Mouse (Mus musculus): Measurements from ENCODE around the gene Stxbp6. TPM values are rescaled to one million over a fixed set of nuclear protein-coding genes. Genes with fewer than 3 reads are reported as not detected.

Gene Stxbp6
- polyA plus RNA-seq, 1 experiment, result 8.4 TPM

DNA sequence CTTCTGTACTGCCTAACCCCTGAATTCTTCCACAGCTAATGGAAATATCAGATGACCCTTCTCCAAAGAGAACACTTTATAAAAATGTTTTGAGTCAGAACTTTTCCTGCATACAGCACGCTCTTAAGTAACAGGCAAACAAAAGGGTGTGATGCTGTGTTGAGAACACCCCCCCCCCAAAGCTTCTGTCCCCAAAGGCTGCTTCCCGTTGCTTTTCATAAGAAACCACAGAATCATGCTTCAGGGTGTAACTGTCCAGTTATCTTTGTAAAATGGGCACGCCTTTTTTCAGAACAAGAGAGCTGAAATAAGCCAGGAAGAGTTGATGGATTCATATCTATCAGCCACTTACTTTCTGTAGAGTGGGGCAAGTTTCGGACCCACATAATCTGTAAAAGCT, 134.2 kb downstream of the Stxbp6 start:
- no peaks in the 10 kb centered on the region for H3K36me3 ChIP-seq (ENCODE audit: control insufficient read depth, insufficient read depth, low read length, poor library complexity, severe bottlenecking)
- no peaks in the 10 kb centered on the region for H3K27me3 ChIP-seq (ENCODE audit: control insufficient read depth, insufficient read depth, low read length, poor library complexity, severe bottlenecking)
- H3K27ac ChIP-seq (ENCODE audit: insufficient read depth, low read length), result no peak overlapping the region
- no peaks in the 10 kb centered on the region for H3K9me3 ChIP-seq (replicated peaks; ENCODE audit: control insufficient read depth, insufficient read depth, low read length, poor library complexity, severe bottlenecking)
- TF ChIP-seq POLR2A (IDR thresholded peaks at IDR 0.05; ENCODE audit: insufficient read depth, low read length) (no peak), CTCF (IDR thresholded peaks at IDR 0.05; ENCODE audit: low read depth, low read length) (no peak), EP300 (IDR thresholded peaks at IDR 0.05; ENCODE audit: insufficient read depth, low read depth, low read length) (no peak)
- no peak overlapping the region for H3K4me3 ChIP-seq (ENCODE audit: low read depth, low read length)
- H3K4me1 ChIP-seq (ENCODE audit: control insufficient read depth, insufficient read depth, low read length), result no peaks in the 10 kb centered on the region
- no peak overlapping the region for H3K9ac ChIP-seq (ENCODE audit: low read depth, poor library complexity, severe bottlenecking)

GRCm38 (mm10) chr12:44939106-44939505, 135.4 kb downstream of the Stxbp6 start:
- H3K4me3 ChIP-seq (ENCODE audit: low read depth, low read length), result no peak overlapping the region
- H3K27me3 ChIP-seq (ENCODE audit: control insufficient read depth, insufficient read depth, low read length, poor library complexity, severe bottlenecking), result no peaks in the 10 kb centered on the region
- no peaks in the 10 kb centered on the region for H3K9me3 ChIP-seq (replicated peaks; ENCODE audit: control insufficient read depth, insufficient read depth, low read length, poor library complexity, severe bottlenecking)
- H3K4me1 ChIP-seq (ENCODE audit: control insufficient read depth, insufficient read depth, low read length), result no peaks in the 10 kb centered on the region
- TF ChIP-seq CTCF (IDR thresholded peaks at IDR 0.05; ENCODE audit: low read depth, low read length) (no peak), EP300 (IDR thresholded peaks at IDR 0.05; ENCODE audit: insufficient read depth, low read depth, low read length) (no peak)
- H3K36me3 ChIP-seq (ENCODE audit: control insufficient read depth, insufficient read depth, low read length, poor library complexity, severe bottlenecking), result no peaks in the 10 kb centered on the region
- no peak overlapping the region for H3K27ac ChIP-seq (ENCODE audit: insufficient read depth, low read length)
- no peak overlapping the region for H3K9ac ChIP-seq (ENCODE audit: low read depth, poor library complexity, severe bottlenecking)

GRCm38 (mm10) chr12:44932954-44933353, 141.6 kb downstream of the Stxbp6 start:
- H3K36me3 ChIP-seq (ENCODE audit: control insufficient read depth, insufficient read depth, low read length, poor library complexity, severe bottlenecking), result no peaks in the 10 kb centered on the region
- no peaks in the 10 kb centered on the region for H3K27me3 ChIP-seq (ENCODE audit: control insufficient read depth, insufficient read depth, low read length, poor library complexity, severe bottlenecking)
- H3K27ac ChIP-seq (ENCODE audit: insufficient read depth, low read length), result no peak overlapping the region
- no peaks in the 10 kb centered on the region for H3K4me1 ChIP-seq (ENCODE audit: control insufficient read depth, insufficient read depth, low read length)
- no peak for TF ChIP-seq CTCF (IDR thresholded peaks at IDR 0.05; ENCODE audit: low read depth, low read length)
- no peak for TF ChIP-seq POLR2A (IDR thresholded peaks at IDR 0.05; ENCODE audit: insufficient read depth, low read length)
- TF ChIP-seq EP300 (IDR thresholded peaks at IDR 0.05; ENCODE audit: insufficient read depth, low read depth, low read length), result no peak
- H3K9ac ChIP-seq (ENCODE audit: low read depth, poor library complexity, severe bottlenecking), result no peak overlapping the region
- H3K9me3 ChIP-seq (replicated peaks; ENCODE audit: control insufficient read depth, insufficient read depth, low read length, poor library complexity, severe bottlenecking), result no peaks in the 10 kb centered on the region
- H3K4me3 ChIP-seq (ENCODE audit: low read depth, low read length), result no peak overlapping the region

- H3K4me1 ChIP-seq (ENCODE audit: control insufficient read depth, insufficient read depth, low read length), result no peaks in the 10 kb centered on the region
- no peak overlapping the region for H3K4me3 ChIP-seq (ENCODE audit: low read depth, low read length)
- H3K36me3 ChIP-seq (ENCODE audit: control insufficient read depth, insufficient read depth, low read length, poor library complexity, severe bottlenecking), result no peaks in the 10 kb centered on the region
- H3K27me3 ChIP-seq (ENCODE audit: control insufficient read depth, insufficient read depth, low read length, poor library complexity, severe bottlenecking), result no peaks in the 10 kb centered on the region
- H3K9ac ChIP-seq (ENCODE audit: low read depth, poor library complexity, severe bottlenecking), result no peak overlapping the region
- no peaks in the 10 kb centered on the region for H3K9me3 ChIP-seq (replicated peaks; ENCODE audit: control insufficient read depth, insufficient read depth, low read length, poor library complexity, severe bottlenecking)
- no peak for TF ChIP-seq POLR2A (IDR thresholded peaks at IDR 0.05; ENCODE audit: insufficient read depth, low read length)
- no peak for TF ChIP-seq EP300 (IDR thresholded peaks at IDR 0.05; ENCODE audit: insufficient read depth, low read depth, low read length)
- no peak for TF ChIP-seq CTCF (IDR thresholded peaks at IDR 0.05; ENCODE audit: low read depth, low read length)
- no peak overlapping the region for H3K27ac ChIP-seq (ENCODE audit: insufficient read depth, low read length)
Measured at GRCm38 (mm10) chr12:44931716-44932115, 142.8 kb downstream of the Stxbp6 start.

GRCm38 (mm10) chr12:44928456-44928855, 146.1 kb downstream of the Stxbp6 start:
- Histone ChIP-seq H3K4me3 (ENCODE audit: low read depth, low read length) (no peak overlapping the region), H3K36me3 (ENCODE audit: control insufficient read depth, insufficient read depth, low read length, poor library complexity, severe bottlenecking) (no peaks in the 10 kb centered on the region), H3K4me1 (ENCODE audit: control insufficient read depth, insufficient read depth, low read length) (no peaks in the 10 kb centered on the region), H3K9me3 (replicated peaks; ENCODE audit: control insufficient read depth, insufficient read depth, low read length, poor library complexity, severe bottlenecking) (no peaks in the 10 kb centered on the region), H3K27me3 (ENCODE audit: control insufficient read depth, insufficient read depth, low read length, poor library complexity, severe bottlenecking) (no peaks in the 10 kb centered on the region), H3K9ac (ENCODE audit: low read depth, poor library complexity, severe bottlenecking) (no peak overlapping the region), H3K27ac (ENCODE audit: insufficient read depth, low read length) (no peak overlapping the region)
- TF ChIP-seq CTCF (IDR thresholded peaks at IDR 0.05; ENCODE audit: low read depth, low read length) (no peak), POLR2A (IDR thresholded peaks at IDR 0.05; ENCODE audit: insufficient read depth, low read length) (no peak), EP300 (IDR thresholded peaks at IDR 0.05; ENCODE audit: insufficient read depth, low read depth, low read length) (no peak)

DNA sequence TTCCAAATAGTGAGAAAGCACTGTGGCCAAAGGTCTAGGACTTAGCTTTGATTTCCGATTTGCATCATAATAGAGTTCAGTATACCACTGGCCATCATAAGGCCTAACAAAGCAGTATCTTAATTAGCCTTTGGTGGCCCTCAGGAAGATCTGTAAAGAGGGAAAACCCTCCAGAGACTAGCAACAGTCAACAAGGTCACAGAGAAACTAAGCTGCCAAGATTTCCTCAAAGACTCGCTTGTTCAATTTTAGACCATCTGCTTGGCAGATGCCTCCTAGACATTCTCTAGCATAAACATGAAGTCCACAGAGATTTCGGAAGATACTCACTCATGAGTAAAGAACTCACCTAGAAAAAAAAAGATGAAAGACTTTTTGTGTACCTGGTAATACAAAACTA, 148.6 kb downstream of the Stxbp6 start:
- H3K27ac ChIP-seq (ENCODE audit: insufficient read depth, low read length), result no peak overlapping the region
- no peaks in the 10 kb centered on the region for H3K36me3 ChIP-seq (ENCODE audit: control insufficient read depth, insufficient read depth, low read length, poor library complexity, severe bottlenecking)
- H3K9me3 ChIP-seq (replicated peaks; ENCODE audit: control insufficient read depth, insufficient read depth, low read length, poor library complexity, severe bottlenecking), result no peaks in the 10 kb centered on the region
- no peak overlapping the region for H3K9ac ChIP-seq (ENCODE audit: low read depth, poor library complexity, severe bottlenecking)
- no peaks in the 10 kb centered on the region for H3K4me1 ChIP-seq (ENCODE audit: control insufficient read depth, insufficient read depth, low read length)
- TF ChIP-seq POLR2A (IDR thresholded peaks at IDR 0.05; ENCODE audit: insufficient read depth, low read length) (no peak), EP300 (IDR thresholded peaks at IDR 0.05; ENCODE audit: insufficient read depth, low read depth, low read length) (no peak), CTCF (IDR thresholded peaks at IDR 0.05; ENCODE audit: low read depth, low read length) (no peak)
- no peak overlapping the region for H3K4me3 ChIP-seq (ENCODE audit: low read depth, low read length)
- H3K27me3 ChIP-seq (ENCODE audit: control insufficient read depth, insufficient read depth, low read length, poor library complexity, severe bottlenecking), result no peaks in the 10 kb centered on the region
